Mouse (Mus musculus): ENCODE measurements around the gene Poln. TPM values are rescaled to one million over a fixed set of nuclear protein-coding genes. Genes with fewer than 3 reads are reported as not detected.

The Poln gene
- total RNA-seq (2018; cell fraction: chromatin; rRNA removed), result 1 to 10 TPM in 7 of 26 experiments, under 1 TPM in 16, not detected in 3; 0.22 to 6.5 (median 0.79) TPM
- under 1 TPM in 8 of 26 experiments, not detected in 18; 0.04 to 0.74 (median 0.09) TPM for total RNA-seq (2018; cell fraction: cytosol; rRNA removed)
- 1 to 10 TPM in 3 of 26 experiments, under 1 TPM in 10, not detected in 13; 0.17 to 2.6 (median 0.39) TPM for total RNA-seq (2018; cell fraction: nucleus; rRNA removed)
- 0.07 to 0.28 TPM in 2 of 3 replicates, not detected in the other for polyA plus RNA-seq (2018)

GRCm38 (mm10) chr5:34168950-34169891, at the start of gene Poln, which contains the start of gene Haus3:
Poln (minus strand) TSS chr5:34169448.
Haus3 (minus strand) TSS chr5:34169527.
- WGBS (ENCODE audit: missing documents), result under 1% methylated on average over 57 of the region's 57 CpGs

DNA sequence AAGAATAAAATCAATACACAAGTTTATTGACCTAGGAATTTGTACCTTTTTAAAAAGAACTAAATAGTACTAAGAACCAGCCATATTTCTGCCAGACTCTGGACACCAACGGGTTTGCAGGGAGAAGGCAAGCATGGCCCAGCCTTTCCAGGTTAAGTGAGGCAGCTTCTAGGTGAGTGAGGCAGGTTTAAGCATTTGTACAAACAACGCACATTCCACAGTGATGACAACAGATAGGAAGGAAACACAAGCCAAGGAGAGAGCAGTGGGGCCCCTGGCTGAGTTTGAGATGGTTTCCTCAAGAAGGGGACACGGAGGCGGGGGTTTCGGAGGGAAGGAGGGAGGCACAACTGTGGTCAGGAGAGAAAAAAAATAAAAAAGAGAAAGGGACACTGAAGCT, 49.4 kb upstream of the Poln start:
- Histone ChIP-seq H3K4me3 (ENCODE audit: inconsistent target) (no peak overlapping the region), H3K36me3 (ENCODE audit: inconsistent target) (no peaks in the 10 kb centered on the region), H3K79me2 (ENCODE audit: inconsistent target) (no peaks in the 10 kb centered on the region), H3K27ac (no peak overlapping the region)
- WGBS (ENCODE audit: missing documents), result 79% methylated on average over 3 of the region's 5 CpGs

More at GRCm38 (mm10) chr5:34168950-34169891, at the start of gene Poln, which contains the start of gene Haus3:
- peaks cover 47% of the 10 kb centered on the region for H3K79me2 ChIP-seq (ENCODE audit: inconsistent target)
- H3K4me3 ChIP-seq (ENCODE audit: inconsistent target), result peak within 1 kb of the TSS; percentile 54
- H3K27ac ChIP-seq, result peak within 1 kb of the TSS; percentile 79
- H3K36me3 ChIP-seq (ENCODE audit: inconsistent target), result no peaks in the 10 kb centered on the region; the same call in 1 of the 2 replicates

GRCm38 (mm10) chr5:34217756-34218155, 48.5 kb upstream of the Poln start:
- H3K79me2 ChIP-seq (ENCODE audit: inconsistent target), result no peaks in the 10 kb centered on the region
- no peaks in the 10 kb centered on the region for H3K36me3 ChIP-seq (ENCODE audit: inconsistent target)
- H3K4me3 ChIP-seq (ENCODE audit: inconsistent target), result no peak overlapping the region
- 89% methylated on average over 7 of the region's 9 CpGs for WGBS (ENCODE audit: missing documents)
- no peak overlapping the region for H3K27ac ChIP-seq

GRCm38 (mm10) chr5:34216025-34216424, 46.8 kb upstream of the Poln start:
- Histone ChIP-seq H3K79me2 (ENCODE audit: inconsistent target) (no peaks in the 10 kb centered on the region), H3K4me3 (ENCODE audit: inconsistent target) (no peak overlapping the region), H3K36me3 (ENCODE audit: inconsistent target) (no peaks in the 10 kb centered on the region), H3K27ac (no peak overlapping the region)
- WGBS (ENCODE audit: missing documents), result 97% methylated on average over 7 of the region's 7 CpGs

DNA sequence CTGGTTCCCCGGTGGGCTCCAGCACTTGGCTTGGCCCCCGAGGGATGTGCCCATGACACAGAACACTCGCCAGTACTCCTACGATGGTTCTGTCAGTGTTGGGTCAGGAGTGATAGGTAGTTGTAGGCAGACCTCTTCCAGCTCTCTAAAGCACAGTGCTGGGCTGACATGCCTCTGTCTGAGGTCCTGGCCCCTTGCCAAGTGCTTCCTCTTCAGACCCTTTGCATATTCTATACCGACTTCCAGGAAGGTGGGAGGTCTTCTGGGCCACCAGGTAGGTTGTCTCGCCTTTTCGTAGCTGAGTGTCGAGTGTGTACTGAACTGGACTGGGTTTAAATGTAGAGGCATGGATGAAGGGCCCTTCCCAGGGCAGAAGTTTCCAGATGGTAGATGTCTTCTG, 44.4 kb upstream of the Poln start:
- no peak overlapping the region for H3K4me3 ChIP-seq (ENCODE audit: inconsistent target)
- WGBS (ENCODE audit: missing documents), result 93% methylated on average over 8 of the region's 8 CpGs
- H3K27ac ChIP-seq, result no peak overlapping the region
- H3K36me3 ChIP-seq (ENCODE audit: inconsistent target), result no peaks in the 10 kb centered on the region
- no peaks in the 10 kb centered on the region for H3K79me2 ChIP-seq (ENCODE audit: inconsistent target)

- H3K4me3 ChIP-seq (ENCODE audit: inconsistent target), result no peak overlapping the region
- H3K27ac ChIP-seq, result no peak overlapping the region
- no peaks in the 10 kb centered on the region for H3K36me3 ChIP-seq (ENCODE audit: inconsistent target)
- no peaks in the 10 kb centered on the region for H3K79me2 ChIP-seq (ENCODE audit: inconsistent target)
- 8% methylated on average over 1 of the region's 1 CpGs for WGBS (ENCODE audit: missing documents)
Observed at GRCm38 (mm10) chr5:34210279-34210678, 41.0 kb upstream of the Poln start.

DNA sequence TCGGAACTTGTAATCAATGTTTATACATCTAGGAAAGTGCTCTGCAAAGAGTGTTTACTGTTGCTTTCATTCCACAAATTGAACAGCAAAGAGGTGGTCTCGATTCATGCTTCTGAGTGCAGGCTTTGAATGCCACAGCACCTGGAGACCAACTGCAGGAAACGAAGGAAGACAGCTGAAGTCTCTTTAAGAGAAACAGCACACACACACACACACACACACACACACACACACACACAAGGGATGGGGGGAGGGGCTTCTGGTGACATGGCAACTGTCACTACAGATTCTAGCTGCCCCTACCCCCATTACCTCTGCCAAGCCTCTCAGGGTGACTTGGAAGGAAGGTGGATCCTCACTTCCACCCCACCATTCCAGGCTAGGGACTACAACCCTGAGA, 38.3 kb upstream of the Poln start:
- H3K79me2 ChIP-seq (ENCODE audit: inconsistent target), result no peaks in the 10 kb centered on the region
- no peaks in the 10 kb centered on the region for H3K36me3 ChIP-seq (ENCODE audit: inconsistent target)
- no peak overlapping the region for H3K27ac ChIP-seq
- 48% methylated on average over 2 of the region's 3 CpGs for WGBS (ENCODE audit: missing documents)
- H3K4me3 ChIP-seq (ENCODE audit: inconsistent target), result no peak overlapping the region

- no peaks in the 10 kb centered on the region for H3K36me3 ChIP-seq (ENCODE audit: inconsistent target)
- 86% methylated on average over 2 of the region's 2 CpGs for WGBS (ENCODE audit: missing documents)
- no peaks in the 10 kb centered on the region for H3K79me2 ChIP-seq (ENCODE audit: inconsistent target)
- H3K4me3 ChIP-seq (ENCODE audit: inconsistent target), result no peak overlapping the region
- H3K27ac ChIP-seq, result no peak overlapping the region
Observed at GRCm38 (mm10) chr5:34205788-34206187, 36.5 kb upstream of the Poln start.

GRCm38 (mm10) chr5:34204911-34205310, 35.7 kb upstream of the Poln start:
- Histone ChIP-seq H3K36me3 (ENCODE audit: inconsistent target) (no peaks in the 10 kb centered on the region), H3K79me2 (ENCODE audit: inconsistent target) (no peaks in the 10 kb centered on the region), H3K27ac (no peak overlapping the region), H3K4me3 (ENCODE audit: inconsistent target) (no peak overlapping the region)
- 90% methylated on average over 2 of the region's 2 CpGs for WGBS (ENCODE audit: missing documents)

GRCm38 (mm10) chr5:34202006-34202405, 32.8 kb upstream of the Poln start:
- 90% methylated on average over 4 of the region's 4 CpGs for WGBS (ENCODE audit: missing documents)
- no peak overlapping the region for H3K27ac ChIP-seq
- H3K79me2 ChIP-seq (ENCODE audit: inconsistent target), result no peaks in the 10 kb centered on the region
- no peak overlapping the region for H3K4me3 ChIP-seq (ENCODE audit: inconsistent target)
- H3K36me3 ChIP-seq (ENCODE audit: inconsistent target), result no peaks in the 10 kb centered on the region

- H3K4me3 ChIP-seq (ENCODE audit: inconsistent target), result no peak overlapping the region
- H3K36me3 ChIP-seq (ENCODE audit: inconsistent target), result no peaks in the 10 kb centered on the region
- no peak overlapping the region for H3K27ac ChIP-seq
- 25% methylated on average over 2 of the region's 2 CpGs for WGBS (ENCODE audit: missing documents)
- H3K79me2 ChIP-seq (ENCODE audit: inconsistent target), result no peaks in the 10 kb centered on the region
Observed at GRCm38 (mm10) chr5:34201396-34201795, 32.1 kb upstream of the Poln start.

DNA sequence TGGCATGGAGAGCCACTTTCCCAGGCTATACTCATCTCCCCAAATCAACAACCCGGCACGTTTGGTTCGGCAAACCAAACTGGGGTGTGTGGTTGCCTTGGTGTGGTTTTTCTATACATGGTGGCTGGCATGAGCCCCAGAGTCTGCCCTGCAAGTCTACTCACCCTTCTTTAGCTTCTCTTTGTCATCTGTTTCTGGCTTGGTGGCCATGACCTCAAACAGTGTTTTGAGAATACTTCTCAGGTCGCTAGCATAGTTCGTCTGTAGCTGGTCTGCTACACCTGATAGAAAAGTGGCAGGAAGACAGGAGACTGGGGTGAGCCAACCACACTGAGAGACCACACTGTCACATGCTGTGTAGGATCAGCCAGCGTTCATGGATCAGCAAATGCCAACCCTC, 29.4 kb upstream of the Poln start:
- Histone ChIP-seq H3K4me3 (ENCODE audit: inconsistent target) (no peak overlapping the region), H3K27ac (no peak overlapping the region), H3K36me3 (ENCODE audit: inconsistent target) (no peaks in the 10 kb centered on the region), H3K79me2 (ENCODE audit: inconsistent target) (no peaks in the 10 kb centered on the region)
- WGBS (ENCODE audit: missing documents), result 60% methylated on average over 6 of the region's 6 CpGs

GRCm38 (mm10) chr5:34197243-34197642, 28.0 kb upstream of the Poln start:
- H3K79me2 ChIP-seq (ENCODE audit: inconsistent target), result no peaks in the 10 kb centered on the region
- H3K27ac ChIP-seq, result no peak overlapping the region
- H3K36me3 ChIP-seq (ENCODE audit: inconsistent target), result no peaks in the 10 kb centered on the region
- no peak overlapping the region for H3K4me3 ChIP-seq (ENCODE audit: inconsistent target)
- WGBS (ENCODE audit: missing documents), result 71% methylated on average over 4 of the region's 4 CpGs

GRCm38 (mm10) chr5:34196423-34196822, 27.2 kb upstream of the Poln start:
- Histone ChIP-seq H3K27ac (no peak overlapping the region), H3K79me2 (ENCODE audit: inconsistent target) (no peaks in the 10 kb centered on the region), H3K4me3 (ENCODE audit: inconsistent target) (no peak overlapping the region), H3K36me3 (ENCODE audit: inconsistent target) (no peaks in the 10 kb centered on the region)
- WGBS (ENCODE audit: missing documents), result 59% methylated on average over 7 of the region's 7 CpGs

DNA sequence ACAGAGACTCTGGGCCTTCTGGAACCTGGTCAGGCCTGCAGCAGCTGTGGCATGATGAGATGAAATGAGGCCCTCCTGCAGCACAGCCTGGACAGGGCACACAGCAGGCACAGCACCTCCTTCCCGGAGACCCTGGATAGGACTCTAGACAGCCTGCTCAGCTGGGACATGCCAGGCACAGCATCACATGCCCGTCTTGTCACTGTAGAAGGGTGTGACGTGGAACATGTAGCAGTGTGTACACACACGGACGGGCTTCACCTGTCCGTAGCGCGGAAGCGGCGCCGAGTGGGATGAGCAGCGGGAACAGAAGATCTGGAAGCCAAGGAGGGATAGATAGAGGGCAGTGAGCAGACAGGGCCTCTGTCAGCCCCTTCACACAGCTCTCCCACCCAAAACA, 26.5 kb upstream of the Poln start:
- Histone ChIP-seq H3K79me2 (ENCODE audit: inconsistent target) (no peaks in the 10 kb centered on the region), H3K36me3 (ENCODE audit: inconsistent target) (no peaks in the 10 kb centered on the region), H3K4me3 (ENCODE audit: inconsistent target) (no peak overlapping the region), H3K27ac (no peak overlapping the region)
- WGBS (ENCODE audit: missing documents), result 95% methylated on average over 12 of the region's 12 CpGs
